Mouse (Mus musculus): ENCODE data around the gene H2afy2.

GRCm38 (mm10) chr10:61723271-61723670, 60.7 kb downstream of the H2afy2 start:
- no peak for TF ChIP-seq JUND (IDR thresholded peaks at IDR 0.05; ENCODE audit: low read depth, low read length)
- TF ChIP-seq E2F4 (IDR thresholded peaks at IDR 0.05; ENCODE audit: borderline replicate concordance, low read depth, low read length): no peak
- no peak for TF ChIP-seq CTCF (IDR thresholded peaks at IDR 0.05 in 2 of 3, conservative IDR thresholded peaks at IDR 0.05 in 1 of 3; ENCODE audit: control insufficient read depth in 1 of 3, insufficient read depth in 1 of 3, low read depth in 2 of 3, low read length in 3 of 3, poor library complexity in 1 of 3, severe bottlenecking in 1 of 3)
- TF ChIP-seq MYC (IDR thresholded peaks at IDR 0.05; ENCODE audit: low read depth, low read length): no peak
- no peak for TF ChIP-seq HCFC1 (IDR thresholded peaks at IDR 0.05; ENCODE audit: low read depth, low read length)
- TF ChIP-seq POLR2AphosphoS2 (IDR thresholded peaks at IDR 0.05; ENCODE audit: low read length): no peak
- no peak for TF ChIP-seq GATA1 (IDR thresholded peaks at IDR 0.05; ENCODE audit: low read depth, low read length)
